Mouse (Mus musculus) frontal cortex, adult (tissue): Measurements from ENCODE around the gene Gm49325.

Experiments used
- ATAC-seq: cut with Nextera tagmentation; 2 replicates; pipeline ENCODE4 v1.9.2; 2017; ENCODE audit warnings: mild to moderate bottlenecking, moderate library complexity, mixed read lengths; ENCODE audit not compliant: low TSS enrichment

Gene Gm49325

DNA sequence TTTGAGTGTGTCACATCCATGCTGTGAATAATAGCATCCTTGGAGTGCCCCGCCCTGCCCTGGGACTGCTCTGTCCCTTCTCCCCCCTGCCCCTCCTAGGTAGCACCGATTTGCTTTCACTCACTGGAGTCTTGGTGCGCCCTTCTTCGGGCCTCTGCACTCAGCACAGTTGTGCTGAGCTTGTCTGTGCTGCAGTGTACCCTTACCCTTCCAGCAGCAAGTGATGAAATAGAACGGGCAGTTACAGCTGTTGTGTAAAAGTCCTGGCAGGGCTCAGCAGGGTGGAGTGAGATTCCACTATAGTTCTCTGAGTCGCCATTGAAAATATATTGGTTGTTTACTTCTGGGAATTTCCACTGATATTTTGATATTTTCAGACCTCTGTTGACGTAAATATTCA, 20.0 kb downstream of the Gm49325 start:
- ATAC-seq: no peak

DNA sequence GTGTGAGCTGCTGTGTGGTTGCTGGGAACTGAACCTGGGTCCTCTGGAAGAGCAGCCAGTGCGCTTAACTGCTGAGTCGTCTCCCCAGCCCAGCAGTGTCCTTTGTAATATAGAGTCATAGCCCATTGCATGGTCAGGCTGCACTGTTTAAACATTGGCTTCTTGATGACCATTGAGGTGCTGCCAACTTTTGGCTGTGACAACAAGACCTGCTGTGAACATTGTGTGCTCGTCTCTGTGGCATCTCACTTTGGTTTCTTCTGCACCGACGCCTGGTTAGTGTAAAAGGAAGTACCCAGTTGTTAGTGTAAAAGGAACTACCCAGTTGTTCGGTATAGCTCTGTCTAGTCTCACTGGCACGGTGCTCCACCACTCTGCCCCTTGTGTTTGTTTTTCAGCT, 20.6 kb downstream of the Gm49325 start:
- ATAC-seq: no peak

DNA sequence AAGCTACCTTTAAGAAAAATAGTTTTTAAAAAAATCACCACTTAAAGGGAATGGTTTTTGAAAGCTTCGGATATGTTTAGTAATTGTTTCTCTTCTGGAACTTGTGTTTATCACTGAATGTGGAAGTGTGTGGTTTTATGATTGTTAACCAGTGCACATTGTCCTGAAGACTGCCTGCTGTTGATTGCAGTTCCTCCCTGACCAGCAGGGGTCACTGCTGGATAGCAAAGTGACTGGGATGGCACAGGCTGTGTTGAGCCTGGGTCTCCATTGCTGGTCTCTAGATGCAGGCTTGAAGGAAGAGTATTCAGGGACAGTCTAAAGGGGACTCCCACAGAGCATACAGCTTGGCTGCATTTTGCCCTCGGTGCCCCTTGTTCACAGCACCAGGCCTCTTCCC, 21.5 kb downstream of the Gm49325 start:
- ATAC-seq: peak; percentile 53

DNA sequence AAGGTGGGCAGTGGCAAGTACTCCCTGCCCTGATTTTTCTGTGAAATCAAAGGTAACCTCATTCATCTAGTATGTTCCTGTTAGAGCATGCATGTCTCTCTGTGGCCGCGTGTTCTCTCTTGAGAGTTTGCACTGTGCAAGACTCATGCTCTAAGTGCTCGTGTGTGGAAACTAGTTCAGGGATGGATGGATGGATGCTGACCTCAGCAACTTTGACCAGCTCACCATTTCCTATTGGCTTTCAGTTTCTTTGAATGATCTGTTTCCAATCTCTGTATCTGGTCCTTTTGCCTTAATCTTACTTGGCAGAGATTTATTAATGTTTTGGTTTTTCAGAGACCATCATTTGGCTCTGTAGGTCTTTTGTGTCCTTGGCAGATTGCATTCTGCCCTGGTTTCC, 23.2 kb downstream of the Gm49325 start:
- ATAC-seq: no peak

DNA sequence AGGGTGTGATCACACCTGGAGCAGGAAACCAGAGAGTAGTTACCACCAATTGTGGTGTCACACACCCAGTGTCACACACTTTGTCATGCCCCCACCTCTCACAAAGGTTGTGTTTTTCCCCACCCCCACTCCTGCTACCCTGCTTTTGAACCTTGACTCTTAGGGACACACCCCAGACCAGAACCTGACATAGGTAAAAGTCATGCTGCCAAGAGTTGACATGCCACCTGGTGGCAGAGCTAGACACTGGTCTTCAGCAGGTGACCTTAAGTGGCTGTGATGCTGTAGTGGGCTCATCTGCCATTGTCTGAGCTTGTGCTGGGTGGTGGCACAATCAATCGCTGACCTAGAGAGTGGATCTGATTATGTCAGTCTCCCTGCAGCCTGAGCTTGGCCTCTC, 24.0 kb downstream of the Gm49325 start:
- ATAC-seq: no peak

DNA sequence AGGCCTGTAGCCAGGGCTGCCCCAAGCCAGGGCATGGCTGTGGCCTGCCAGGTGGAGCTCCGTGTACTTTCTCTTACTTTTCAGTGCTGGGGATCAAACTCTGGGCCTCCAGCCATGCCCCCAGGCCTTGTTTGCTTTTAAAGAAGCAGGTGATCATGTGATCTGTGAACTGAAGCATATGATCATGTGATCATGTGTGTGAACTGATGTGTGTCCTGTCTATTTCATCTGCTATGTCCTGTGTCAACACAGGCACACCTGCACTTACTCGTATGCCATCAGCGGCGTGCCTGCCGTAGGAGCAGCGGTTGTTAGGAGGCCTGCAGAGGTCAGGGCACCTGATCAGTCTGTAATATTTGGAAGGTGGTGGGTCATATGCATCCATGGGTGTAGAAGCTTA, 28.0 kb downstream of the Gm49325 start:
- no peak for ATAC-seq

DNA sequence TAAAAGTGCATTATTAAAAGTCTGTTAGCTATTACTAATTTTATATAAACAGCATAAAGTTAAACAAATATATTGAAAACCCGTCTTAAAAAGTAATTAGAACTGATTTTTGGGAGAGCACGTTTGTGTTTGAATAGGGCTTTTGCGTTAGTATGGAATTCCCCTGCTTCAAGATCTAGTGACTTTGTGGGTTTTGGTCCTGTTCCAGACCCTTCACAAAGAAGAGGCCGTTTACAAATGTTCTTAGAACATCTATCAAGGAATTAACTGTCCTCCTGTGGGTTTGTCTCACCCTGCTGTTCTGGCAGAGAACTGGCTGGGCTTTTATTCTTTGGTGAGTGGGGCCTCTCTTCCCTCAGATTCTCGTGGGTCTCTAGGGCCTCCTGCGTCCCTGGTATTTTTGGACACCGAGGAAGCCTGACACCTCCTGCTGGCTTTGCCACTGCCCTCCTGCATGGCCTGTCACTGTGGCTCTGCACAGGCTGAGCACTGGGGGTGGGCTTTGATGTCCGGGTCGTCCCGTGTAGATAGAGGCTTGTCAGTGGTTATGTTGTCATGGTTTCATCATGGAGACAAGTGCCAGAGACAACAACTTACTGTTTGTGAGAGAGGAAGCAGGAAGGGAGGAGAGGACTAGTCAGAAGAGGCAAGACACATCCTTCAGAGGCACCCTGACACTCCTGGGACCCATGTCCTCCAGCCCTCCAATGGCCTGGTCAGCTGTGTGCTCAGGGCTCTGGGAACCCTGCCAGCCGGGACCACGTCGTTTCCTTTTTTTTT, 28.6 kb downstream of the Gm49325 start:
- ATAC-seq: no peak

DNA sequence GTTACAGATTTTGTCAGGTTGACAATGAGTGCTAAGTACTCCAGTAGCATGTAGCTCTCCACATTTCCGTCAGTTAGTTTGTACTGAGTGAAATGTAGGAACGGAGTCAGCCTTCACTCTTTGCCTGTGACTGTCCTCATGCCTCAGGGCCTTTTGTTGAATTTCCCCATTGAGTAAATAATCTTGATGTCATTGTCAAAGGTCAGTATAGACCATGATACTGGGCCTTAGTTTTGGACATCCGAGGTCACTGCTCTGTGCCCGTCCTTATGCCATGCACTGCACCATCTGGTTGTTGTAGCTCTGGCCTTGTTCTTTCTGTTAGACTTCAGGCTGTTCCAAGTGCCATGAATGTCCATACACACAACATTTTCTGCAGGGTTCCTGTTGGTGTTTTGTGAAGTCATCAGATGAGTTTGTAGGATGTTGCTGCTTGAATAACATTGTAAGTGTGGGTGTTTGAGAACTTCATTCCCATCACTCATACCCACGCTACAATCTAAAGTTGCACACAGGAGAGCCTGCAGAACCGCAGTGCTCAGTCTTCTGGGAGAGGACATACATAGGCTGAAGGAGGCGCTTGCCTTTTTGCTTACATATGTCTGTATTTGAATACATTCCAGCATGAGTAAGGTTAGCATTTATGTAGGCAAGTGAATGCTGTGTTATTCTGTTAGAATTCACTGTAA, 30.4 kb downstream of the Gm49325 start:
- ATAC-seq: peak; percentile 95

DNA sequence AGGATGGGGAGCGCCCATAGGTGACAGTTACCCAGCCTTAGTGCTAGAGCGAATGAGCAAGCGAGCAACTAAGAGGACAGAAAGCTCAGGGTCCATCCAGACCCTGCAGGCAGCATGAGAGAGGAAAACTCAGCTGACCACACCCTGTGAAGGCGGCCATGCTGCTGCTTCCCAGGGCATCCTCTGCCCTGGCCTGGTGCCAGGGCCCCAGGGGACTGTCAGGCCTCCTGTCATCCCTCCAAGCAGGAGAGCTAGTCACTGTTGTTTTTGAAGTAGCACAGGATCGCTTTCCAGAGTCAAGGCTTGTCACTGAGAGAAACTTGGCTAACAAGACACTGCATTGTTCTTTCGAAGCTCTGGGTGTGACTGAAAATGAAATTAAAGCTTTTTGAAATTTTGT, 33.0 kb downstream of the Gm49325 start:
- ATAC-seq: no peak

DNA sequence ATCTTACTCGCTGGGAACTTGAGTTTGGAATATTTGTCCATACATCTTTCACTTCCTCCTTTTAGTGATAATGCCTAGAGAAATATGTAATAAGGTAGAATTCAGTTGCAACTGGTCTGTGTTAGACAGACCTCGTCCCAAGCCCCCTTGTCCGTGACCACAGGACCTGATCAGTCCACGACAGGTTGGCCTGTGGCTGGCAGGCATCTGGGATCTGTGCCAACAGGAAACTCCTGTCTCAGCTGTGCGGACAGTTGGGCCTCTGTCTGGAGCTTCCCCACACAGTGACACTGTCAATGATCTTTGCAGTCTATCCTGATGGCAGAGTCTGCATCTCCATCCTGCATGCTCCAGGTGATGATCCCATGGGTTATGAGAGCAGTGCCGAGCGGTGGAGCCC, 37.2 kb downstream of the Gm49325 start:
- ATAC-seq: no peak

DNA sequence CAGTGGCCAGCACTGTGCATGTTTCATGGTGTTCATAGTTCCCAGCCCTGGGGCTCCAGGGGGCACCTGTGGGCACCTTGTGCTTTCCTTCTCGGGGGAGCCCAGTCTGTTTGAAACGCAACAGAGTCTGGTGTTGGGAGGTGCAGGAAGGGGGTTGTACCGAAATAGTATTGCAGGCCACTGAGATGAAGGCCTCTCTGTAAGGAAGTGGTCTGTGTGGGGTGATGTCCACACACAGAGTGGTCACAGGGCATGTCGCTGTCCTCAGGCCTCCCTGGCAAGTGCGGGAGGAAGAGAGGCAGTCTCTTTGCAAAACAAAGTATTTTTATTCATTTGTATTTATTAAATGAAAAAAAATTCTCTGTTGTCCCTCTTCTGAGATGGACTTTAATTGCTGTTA, 39.6 kb downstream of the Gm49325 start:
- no peak for ATAC-seq

DNA sequence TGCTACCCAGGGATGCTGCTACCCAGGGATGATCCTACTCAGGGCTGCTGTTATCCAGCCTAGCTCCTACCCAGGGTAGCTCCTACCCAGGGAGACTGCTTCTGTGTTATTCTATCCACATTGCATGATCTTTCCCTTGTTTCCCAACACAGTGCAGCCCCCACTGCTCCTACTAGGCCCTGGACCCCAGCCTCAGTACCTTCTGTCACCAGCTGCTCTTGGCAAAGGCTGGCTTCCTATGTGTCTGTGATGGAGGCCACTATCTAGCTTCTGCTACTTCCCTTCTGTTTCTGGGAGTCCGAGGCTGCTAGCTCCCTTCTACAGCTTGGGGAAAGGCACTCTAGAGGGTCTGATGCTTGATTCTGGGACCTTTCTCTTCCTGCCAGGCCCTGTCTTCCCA, 41.5 kb downstream of the Gm49325 start:
- no peak for ATAC-seq

DNA sequence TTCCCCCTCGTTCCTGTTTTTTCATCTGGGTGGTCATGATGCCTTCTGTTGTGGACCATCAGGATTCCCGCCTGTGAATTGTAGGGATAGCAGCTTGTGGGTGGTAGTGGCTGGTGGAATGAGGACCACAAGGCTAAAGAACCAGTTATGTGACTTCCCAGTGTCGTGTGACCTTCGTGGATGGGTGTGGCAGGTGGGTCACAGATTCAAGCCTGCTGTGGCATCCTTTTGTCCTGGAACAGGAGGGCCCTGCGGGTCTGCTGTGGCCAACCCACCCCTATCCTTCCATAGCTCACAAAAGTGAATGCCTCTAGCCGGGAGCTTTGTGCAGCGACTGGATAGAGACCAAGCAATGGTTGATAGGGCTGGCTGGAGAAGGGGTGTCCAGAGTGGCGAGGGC, 41.9 kb downstream of the Gm49325 start:
- ATAC-seq: no peak

DNA sequence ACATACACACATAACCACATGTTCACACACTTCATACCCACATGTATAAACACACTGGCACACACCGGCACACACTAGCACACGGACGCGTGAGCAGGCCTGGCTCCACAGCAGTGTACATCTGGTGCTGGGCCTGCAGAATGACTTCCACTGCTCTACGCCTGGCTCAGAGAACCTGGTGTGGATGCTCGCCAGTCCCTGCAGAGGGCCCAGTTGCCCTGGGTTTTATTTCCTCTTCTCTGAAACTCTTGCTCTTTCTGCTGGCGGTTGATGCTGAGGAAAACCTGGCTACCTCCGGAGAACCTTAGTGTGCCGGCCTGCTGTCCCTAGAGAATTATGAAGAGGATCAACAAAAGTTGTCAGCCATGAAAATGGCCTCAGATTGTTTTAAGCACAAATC, 46.0 kb downstream of the Gm49325 start:
- ATAC-seq: no peak

DNA sequence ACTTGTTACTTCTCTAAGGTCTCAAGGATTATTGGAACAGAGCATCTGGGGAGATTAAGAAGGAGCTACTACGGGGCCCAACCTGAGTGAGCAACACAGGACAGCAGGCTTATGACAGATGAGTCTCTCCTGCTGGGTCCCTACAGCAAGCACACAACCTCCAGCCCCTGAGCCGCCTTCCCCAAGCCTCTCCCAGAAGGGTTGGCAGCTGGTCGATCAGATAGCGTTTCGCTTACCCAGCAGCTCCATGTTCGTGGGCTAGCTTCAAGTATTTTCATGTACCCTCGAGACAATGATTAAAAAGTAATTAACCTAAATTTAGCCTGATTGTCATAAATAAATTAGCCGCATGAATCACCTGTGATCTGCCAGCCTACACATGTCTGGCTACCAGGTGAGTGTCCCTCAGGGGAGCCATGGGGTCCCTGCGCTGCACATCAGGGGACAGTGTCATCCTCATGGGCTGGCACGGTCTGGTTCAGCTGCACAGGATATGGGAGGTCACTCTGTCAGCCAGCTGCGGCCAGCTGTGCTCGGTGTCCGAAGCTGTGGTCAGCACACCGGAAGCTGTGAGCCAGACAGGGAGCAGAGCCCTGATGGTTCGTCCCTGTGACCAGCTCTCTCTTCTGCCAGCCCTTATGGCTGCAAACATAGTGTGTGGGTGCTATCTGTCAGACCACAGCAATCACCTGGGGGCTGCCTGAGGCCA, 52.4 kb downstream of the Gm49325 start:
- ATAC-seq: no peak

DNA sequence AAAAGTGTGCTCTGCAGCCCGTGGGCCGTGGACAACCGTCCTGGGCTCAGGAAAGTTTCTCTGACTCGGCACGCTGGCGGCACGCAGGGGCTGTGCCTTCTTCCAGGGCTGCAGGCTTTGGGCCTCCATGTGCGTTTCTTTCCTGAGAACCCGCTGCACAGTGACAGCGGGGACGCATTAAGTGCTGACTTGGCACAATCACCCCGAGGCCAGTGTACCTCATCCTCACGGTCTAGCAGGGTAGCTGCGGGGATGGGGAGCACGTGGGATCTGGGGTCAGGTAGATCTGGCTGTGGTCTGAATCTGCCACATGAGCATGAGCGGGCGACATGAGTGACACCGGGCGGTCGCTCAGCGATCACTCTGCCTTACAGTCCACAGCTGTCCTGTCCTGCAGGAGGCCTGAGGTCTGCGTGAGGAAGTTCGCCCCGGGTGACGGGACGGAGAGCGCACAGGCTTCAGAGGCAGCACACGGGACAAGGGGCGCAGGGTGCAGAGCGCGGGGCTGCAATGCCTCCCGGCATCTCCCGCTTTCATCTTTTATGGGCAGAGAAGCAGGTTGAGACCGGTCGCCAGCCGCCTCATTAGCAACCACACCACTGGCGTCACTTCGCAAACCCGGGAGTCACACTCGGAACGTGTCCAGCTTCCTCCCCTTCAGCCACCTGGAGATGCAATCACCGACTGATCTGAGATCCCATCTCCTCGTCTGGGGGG, 58.1 kb downstream of the Gm49325 start:
- no peak for ATAC-seq

DNA sequence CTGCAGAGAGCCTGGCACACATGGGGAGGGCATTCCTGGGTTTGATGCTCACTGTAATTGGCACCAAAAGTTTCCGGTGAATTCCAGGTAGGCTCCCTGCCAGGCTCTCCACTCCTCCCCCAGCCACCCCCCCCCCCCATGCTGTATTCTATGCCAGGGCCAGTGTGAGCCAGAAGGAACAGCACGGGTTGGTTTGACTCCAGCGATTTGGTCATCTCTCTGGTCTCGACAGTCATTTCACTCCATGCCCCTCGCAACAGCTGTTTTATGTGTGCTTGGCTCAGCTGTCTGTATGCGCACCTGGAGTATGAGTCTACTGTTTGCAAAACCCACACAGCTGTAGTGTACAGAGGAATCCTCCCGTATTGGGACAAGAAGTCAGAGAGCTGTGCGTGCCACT, 60.3 kb downstream of the Gm49325 start:
- no peak for ATAC-seq

DNA sequence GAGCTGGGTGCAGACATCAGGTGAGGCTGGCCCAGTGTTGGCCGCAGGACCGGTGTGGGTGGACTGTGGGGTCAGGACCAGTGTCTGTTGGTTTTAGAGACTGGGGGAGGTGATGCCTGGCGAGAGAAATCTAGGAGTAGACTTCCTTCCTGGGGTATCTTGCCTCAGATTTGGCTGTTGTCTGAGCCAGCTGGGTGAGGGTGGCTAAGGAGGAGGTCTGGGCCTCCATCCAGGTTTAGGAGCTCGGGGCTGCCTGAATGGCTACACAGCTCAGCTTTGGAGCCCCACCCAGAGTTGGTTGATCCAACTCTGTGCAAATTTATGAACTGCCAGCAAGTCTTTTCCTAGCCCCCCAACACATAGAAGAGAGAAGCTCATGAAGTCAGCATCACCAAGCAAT, 61.4 kb downstream of the Gm49325 start:
- ATAC-seq: peak; percentile 88

DNA sequence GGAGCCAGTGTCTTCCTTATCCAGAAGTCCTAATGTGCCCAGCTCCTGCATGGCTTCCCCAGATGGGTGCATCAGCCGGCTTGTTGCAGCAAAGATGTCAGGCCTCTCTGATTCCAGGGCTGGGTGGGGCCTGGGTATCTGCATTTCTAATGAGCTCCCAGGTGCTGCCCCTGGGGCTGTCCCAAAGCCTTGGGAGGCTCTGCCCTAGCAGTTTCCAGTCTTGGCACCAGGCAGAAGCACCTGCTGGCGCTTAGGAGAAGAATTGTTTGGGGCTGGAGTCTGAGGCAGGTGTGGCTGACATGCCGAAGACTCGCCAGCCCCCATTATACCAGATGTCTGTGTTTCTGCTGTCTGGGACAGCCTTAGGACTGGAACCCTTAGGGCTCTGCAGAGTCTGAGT, 64.7 kb downstream of the Gm49325 start:
- no peak for ATAC-seq

DNA sequence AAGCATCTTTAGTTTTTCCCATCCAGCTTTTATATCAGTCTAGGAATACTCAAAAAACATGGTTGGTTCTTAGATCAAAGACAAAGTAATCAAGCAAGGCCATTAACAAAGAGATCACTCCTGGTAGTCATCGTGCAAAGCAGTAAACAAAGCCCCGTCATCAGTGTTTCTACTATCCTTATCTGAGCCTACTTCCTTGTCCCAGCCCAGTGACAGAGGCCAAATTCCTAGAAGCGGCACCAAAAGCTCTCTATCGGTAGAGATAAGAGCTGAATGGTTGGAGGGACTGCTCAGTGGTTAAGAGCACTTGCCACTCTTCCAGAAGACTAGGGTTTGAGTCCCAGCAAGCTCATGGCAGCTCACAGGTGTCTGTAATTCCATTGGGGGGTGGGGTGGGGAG, 65.5 kb downstream of the Gm49325 start:
- no peak for ATAC-seq

DNA sequence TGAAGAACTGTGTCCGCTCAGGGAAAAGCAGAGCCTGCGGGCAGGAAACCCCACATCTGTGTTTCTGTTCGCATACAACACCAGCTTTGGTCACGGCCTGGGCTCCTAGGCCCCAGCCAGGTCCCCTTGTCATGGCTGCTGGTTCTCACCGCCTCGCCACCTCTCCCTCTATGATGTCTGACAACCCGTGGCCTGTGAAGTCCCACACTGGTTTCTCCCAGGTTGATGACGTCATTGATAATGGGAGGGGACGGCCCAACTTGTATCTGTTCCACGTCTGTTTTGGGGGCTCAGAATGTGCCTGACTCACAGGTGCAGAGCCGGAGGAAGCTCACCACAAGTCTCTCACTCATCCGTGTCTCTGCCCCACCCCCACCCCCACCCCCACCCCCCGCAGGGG, 67.8 kb downstream of the Gm49325 start:
- no peak for ATAC-seq

DNA sequence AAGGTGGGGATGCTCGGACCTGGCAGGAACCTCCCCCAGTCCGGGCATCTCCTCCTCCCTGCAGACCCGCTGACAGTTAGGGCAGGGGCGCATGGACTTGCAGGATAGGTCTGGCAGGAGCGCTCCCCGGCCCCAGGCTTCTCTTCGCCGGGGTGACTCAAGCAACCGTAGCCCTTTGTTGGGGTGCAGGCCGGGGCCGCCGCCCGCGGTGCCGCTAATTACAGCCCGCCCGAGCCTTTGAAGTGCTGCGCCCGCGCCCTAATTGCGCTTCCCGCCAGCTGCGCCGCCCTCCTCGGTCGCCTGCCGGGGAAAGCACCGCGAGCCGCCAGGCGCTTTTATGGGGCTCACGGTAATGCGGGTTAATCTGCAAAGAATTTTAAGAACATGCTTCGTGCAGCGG, 71.6 kb downstream of the Gm49325 start:
- no peak for ATAC-seq
